Mouse (Mus musculus) cerebellum, adult 9-10 months (tissue): ENCODE data around the gene C8g.

Experiments
- DNase-seq: peaks from one replicate; pipeline ENCODE4 v3.0.0; 2022

The C8g gene

DNA sequence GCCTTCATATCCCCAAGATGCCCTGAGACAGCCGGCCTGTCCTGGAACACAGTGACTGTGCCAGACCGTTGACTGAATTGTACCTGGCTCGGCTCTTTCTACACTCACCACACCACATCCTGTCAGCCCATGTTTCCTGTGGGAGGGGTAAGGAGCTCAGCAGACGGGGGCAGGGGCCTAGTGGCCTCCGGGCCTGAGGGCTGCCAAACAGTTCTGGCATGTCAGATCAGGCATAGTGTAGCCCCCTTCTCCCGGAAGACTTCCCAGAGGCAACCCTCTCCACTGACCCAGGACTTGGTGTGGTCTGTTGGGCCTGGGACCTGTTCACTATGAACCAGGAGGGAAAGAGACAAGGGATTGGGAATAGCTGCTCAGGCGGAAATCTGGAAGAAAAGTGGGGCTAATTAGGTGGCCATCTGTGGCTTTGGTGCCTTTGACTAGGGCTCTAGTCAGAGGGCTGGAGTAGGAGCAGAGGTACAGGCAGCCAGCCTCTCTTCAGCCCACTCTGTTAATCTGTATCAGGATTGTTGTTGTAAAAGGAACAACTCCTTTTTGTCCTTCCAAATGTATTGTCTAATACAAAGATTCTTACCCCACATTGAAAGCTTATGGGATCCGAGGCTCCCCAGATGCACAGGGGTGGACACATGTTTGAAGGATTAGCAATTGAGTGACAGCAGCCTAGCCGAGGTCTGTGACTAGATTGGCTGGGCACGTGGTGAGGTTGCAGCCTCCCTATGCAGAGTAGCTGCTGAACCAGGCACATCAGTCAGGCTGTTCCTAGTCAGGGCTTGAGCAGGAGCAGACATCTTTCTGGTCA lies 35.5 kb downstream of the C8g start:
- peak; percentile 77 for DNase-seq

DNA sequence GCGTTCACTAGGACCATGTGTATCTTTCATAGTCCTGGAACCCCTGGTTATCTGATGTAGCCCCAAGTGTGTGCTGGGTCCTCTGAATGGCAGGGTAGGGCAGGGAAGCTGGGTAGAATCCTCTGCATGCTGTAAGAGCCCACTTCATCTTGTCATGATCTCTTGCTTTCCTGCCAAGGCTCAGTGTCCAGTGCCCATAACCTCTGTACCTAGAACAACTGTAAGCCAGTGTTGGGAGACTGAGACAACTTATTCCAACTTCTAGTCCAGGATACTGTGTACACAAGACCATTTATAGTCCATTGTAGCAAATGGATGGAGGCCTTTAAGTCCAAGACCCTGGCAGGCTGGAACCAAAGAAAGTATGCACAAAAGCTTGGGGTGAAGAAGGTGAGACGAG lies 36.3 kb downstream of the C8g start:
- no peak for DNase-seq

DNA sequence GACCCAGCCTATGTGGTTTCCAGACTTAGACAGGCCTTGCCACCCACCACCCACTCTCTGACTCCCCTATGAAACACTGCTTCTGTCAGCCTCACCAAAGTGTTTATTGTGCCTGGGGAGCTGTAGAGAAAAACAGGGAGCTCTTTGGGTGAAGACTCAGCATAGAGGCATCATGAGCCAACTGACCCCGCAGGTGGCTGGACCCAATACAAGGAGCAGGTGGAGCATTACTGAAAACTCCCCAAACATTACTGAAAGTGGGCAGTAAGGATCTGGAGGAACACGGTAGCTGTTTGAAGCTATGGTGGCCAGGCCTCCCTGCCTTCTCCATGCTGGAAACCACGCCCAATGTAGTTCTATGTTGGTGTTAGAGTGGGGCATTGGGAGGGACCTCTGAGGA lies 37.9 kb downstream of the C8g start:
- DNase-seq = peak; percentile 81

DNA sequence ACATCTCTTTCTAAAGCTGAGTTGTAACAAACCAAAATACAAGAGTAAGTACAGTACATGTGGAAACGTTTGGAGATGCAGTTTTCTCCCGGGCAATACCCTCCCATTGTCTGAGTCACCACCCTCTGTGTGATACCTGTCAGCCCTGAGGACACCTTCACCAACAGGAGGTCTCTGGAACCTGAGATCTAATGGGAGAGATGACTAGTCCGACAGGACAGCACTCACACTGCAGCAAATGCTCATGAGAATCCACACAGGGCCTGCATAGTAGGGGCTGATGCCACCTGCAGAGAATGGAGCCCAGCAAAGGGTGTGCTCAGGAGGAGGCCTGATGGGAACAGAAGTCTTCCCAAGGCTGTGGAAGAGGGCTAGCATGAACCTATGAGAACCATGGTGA lies 40.1 kb downstream of the C8g start:
- no peak for DNase-seq

DNA sequence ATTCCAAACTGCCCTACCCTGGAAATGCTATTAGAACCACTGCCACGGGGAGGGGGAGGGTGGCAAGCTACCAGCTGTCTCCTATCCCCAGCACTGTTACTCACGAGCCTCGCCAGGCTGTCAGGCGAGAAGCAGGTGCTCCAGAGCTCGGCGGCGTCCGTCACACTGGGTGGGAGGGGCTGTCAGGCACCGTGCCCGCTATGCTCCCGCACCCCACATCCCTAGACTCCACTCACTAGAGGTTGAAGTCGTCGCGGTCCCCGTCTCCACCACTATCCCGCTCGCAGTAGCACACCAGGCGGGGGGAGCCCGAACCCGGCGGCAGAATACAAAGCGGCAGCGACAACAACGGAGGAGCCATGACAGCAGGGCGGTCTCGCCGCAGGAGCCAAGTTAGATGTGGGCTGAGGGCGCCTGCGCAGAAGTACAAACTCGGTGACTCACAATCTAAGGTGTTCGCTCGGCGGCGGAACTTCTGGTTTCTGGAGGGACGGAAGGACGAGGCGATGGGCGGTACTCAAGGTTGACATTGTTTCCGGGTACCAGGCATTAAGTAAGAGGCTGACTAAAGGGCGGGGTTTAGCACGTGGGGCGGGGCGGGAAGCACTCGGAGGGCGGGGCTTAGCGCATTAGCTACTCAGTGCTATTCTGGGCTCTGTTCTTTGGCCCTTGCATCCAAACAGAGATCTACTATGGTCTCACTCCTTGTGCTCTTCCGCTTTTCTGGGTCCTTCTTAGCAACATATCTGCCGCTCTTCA lies 40.8 kb downstream of the C8g start, which contains the start of gene Paxx:
Paxx (minus strand) TSS at position 544 of the 759 bp plus-strand sequence.
- peak; percentile 95 for DNase-seq

DNA sequence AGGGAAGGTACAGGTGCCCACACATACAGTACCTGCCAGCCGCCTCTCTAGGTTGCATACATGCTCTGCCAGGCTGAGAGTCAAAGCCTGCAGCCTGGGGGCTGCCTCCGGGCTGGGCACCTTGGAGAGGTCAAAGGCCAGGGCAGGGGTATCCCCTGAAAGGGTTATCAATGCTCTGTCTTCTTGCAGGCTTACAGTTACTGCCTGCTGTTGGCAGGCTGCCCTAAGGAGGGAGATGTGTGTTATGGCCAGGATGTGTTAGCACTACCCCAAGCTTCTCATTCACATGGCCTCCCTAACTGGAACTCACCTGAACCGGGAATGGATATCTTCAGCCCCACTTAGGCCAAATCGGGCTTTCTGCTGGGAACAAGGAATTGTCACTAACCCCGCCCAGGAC lies 41.4 kb downstream of the C8g start:
- DNase-seq = no peak

DNA sequence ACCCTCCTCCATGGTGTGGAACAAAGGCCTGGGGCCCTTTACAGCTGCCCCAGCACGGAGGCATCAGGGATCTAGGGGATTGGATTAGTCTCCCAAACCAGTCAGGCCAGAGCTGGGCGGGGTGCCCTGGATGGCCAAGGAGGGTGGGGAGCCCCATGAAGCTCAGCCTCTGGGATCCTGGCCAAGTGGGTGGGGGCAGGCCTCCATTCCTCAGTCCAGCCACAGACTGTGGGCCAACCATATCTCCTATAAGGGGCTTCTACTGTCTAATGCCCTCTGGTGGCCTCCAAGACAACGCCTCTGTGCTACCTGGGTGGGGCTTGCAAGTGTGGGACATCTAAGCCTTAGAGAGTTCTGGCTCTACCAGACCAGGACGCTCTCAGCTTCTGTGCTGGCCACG lies 42.6 kb downstream of the C8g start:
- peak; percentile 70 for DNase-seq

DNA sequence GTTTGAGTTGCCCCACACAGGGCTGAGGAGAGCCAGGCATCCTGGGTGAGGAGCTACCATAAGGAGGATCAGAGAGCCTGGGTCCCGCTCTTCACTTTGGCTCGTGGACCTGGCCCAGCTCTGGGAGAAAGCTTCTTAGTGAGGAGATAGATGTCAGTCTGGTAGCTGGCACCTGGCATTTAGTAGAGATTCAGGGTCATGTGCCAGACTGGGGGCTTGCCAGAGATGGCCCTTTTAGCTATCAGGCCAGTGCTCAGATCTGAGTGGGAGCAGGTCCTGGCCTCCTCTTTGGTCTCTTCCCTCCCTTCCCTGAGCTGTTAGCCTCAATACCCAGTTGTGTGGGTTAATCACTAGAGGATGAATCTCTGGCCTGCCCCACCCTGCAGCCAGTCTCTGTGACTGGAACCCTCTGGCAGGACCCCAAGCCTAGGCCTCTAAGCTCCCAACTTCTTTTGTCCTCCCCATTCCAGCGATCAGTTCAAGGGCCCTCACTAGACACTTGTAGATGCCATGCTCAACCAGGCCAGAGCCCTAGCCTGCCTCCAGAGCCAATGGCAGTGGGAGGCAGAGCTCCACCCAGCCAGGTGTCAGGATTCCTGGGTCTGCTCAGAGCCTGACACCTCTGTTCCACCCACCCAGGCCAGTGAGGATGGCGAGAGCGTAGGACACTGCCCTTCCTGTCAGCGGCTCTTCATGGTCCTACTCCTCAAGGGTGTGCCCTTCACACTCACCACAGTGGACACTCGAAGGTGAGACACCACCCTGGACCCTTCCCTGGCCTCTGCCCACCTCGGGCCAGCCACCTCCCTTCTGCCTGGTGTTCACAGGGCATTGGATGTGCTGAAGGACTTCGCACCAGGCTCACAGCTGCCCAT lies 44.3 kb downstream of the C8g start:
- DNase-seq = peak; percentile 74

DNA sequence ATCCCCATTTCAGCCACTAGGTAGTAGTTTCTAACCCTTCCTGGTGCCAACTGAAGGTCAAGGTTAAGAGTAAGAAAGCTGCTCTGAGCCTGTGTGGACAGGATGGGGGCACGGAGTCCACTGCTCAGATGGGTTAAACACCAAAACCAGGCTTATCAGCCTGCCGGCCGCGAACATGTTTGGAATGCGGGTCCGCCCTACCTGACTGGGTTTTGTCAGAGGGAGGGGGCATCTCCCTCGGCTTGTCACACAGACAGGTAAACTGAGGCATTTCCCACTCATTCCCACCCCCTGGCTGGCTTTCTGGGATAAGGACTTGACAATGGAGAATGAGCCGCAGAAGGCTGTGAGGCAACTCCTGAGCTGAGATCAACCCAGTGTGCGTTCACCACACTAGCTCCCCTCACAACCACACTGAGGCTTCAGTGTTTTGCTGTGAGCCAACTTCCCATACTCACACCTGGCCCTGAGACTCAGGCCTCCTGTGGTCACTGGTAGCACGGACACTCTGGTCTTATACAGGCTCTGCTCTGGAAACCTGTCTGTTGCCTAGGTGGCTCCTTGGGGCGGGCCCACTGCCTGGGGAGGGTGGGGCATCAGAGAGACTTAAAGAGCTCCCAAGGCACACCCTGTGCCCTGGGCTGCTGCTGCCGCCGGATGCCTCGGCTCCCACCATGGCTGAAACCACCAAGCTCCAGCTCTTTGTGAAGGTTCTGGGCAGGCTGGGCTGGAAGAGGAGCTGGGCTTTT lies 45.1 kb downstream of the C8g start, which contains the start of gene Clic3:
Clic3 (plus strand) TSS at position 634 of the 749 bp plus-strand sequence.
- peak; percentile 52 for DNase-seq

DNA sequence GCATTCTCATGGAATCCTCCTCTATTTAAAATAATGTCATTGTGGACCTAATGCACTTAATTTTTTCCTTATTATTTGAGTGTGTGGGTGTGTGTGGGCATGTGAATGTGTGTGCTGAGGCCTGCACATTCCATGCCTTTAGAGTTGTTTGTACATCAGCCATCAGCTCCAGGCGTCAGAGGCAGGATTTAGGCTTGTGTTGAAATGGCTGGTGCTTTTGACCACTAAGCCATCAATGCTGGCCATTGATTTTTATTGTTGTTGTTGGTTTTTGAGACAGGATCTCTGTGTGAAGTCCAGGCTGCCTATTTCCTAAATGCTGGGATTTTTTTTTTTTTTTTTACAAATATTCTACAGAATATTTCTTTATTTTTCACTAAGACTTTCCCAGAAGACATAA lies 48.6 kb downstream of the C8g start:
- no peak for DNase-seq

DNA sequence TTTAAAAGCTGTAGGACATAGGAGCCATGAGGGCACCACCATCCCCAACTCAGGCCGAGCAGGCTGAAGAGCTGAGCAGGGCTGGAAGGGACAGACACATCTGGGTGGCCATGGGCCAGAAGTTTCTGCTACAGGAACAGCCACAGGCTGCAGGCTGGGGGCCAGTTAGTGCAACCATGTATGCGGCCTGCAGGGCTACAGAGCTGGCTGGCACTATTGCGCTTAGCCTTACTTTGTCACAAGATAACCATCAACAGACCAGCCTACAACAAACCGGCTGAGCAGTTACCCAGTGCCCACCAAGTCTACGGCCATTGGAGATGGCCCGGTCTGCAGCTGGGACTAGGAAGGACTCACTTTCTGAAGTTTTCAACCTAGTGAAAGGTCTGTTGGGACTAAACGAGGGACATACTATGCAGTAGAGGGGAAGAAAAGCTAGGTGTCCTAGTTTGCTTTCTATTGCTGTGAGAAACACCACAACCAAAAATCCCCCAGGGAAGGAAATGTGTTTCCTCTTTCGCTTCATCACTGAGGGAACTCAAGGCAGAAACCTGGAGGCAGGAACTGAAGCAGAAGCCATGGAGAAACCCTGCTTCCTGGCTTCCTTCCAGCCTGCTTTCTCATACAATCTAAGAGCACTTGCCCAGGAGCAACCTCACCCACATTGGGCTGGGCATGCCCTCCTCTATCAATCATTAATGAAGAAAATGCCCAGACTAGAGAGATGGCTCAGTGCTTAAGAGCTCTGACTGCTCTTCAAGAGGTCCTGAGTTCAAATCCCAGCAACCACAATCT lies 50.5 kb downstream of the C8g start:
- DNase-seq = no peak
